Mouse (Mus musculus): Measurements from ENCODE around the gene Gm42906. TPM values are rescaled to one million over a fixed set of nuclear protein-coding genes. Genes with fewer than 3 reads are reported as not detected.

The Gm42906 gene
- total and polyA plus RNA-seq, 3 experiments = not detected

DNA sequence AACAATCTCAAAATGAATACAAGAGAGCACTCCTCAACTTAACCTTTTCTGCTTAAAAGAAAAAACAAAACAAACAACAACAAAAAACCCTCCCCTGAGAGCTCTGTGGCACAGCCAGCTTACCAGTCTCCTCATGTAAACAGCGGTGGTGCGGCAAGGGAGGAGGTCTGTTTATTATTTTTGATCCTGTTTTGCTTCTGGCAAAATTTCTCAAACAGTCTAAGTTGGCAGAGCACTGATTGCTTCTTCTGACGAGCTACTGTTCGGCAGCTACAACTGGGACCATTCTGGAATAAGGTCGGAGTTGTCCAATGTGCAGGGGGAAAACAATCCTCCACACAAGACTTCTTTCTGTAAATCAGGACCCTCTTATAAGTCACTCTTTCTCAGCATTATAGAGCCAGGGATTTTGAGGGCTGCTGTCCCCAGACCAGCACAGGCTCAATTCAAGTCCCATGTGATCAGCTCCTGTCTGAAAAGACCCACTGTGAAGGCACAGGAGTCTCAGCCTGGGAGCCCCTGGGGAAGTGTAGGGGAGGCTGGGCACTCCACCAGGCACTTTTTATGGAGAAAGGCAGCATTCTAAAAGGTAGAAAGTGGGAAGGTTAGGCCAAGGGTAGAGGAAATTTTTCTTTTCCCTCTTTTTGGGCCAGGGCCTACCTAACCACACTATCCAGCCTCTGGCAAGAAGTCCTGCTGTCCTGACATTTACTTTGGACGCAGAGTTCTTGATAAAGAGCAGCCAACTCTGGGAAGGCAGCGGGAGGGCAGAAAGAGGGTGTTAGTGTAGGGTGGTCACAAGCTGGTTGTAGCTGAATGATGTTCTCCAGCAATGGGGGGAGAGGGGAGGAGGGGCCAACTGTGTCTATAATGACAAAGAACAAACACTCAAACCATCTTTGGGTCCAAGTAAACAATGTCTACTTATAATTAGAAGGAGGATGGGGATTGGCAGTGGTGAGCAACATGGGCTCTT lies 253.2 kb downstream of the Gm42906 start:
- H3K9me3 ChIP-seq (replicated peaks; ENCODE audit: insufficient read depth, low read length) = no peaks in the 10 kb centered on the region
- H3K4me1 ChIP-seq (ENCODE audit: control insufficient read depth in 1 of 2, insufficient read depth in 2 of 2, low read length in 2 of 2) = no peaks in the 10 kb centered on the region
- DNase-seq (ENCODE audit: low read depth, low spot score) = no peak
- no peaks in the 10 kb centered on the region for H3K79me2 ChIP-seq (ENCODE audit: control insufficient read depth, insufficient read depth, low read length, poor library complexity)
- H3K27ac ChIP-seq (ENCODE audit: control insufficient read depth, low read depth, low read length) = no peak overlapping the region
- no peak overlapping the region for H3K9ac ChIP-seq (ENCODE audit: control insufficient read depth, low read depth, low read length, poor library complexity, severe bottlenecking)
- H3K27me3 ChIP-seq (ENCODE audit: control insufficient read depth in 1 of 2, insufficient read depth in 2 of 2, low read length in 2 of 2) = no peaks in the 10 kb centered on the region
- H3K36me3 ChIP-seq (ENCODE audit: control insufficient read depth in 1 of 2, insufficient read depth in 2 of 2, low read length in 2 of 2) = no peaks in the 10 kb centered on the region
- no peak overlapping the region for H3K4me3 ChIP-seq (ENCODE audit: control insufficient read depth in 1 of 2, insufficient read depth in 1 of 2, low read depth in 2 of 2, low read length in 2 of 2)
- TF ChIP-seq SIN3A (IDR thresholded peaks at IDR 0.05; ENCODE audit: low read length) (no peak), BHLHE40 (IDR thresholded peaks at IDR 0.05; ENCODE audit: borderline replicate concordance, low read depth, low read length) (no peak)

GRCm38 (mm10) chr5:151173774-151174173 lies 254.2 kb downstream of the Gm42906 start:
- no peak overlapping the region for H3K9ac ChIP-seq (ENCODE audit: control insufficient read depth, low read depth, low read length, poor library complexity, severe bottlenecking)

DNA sequence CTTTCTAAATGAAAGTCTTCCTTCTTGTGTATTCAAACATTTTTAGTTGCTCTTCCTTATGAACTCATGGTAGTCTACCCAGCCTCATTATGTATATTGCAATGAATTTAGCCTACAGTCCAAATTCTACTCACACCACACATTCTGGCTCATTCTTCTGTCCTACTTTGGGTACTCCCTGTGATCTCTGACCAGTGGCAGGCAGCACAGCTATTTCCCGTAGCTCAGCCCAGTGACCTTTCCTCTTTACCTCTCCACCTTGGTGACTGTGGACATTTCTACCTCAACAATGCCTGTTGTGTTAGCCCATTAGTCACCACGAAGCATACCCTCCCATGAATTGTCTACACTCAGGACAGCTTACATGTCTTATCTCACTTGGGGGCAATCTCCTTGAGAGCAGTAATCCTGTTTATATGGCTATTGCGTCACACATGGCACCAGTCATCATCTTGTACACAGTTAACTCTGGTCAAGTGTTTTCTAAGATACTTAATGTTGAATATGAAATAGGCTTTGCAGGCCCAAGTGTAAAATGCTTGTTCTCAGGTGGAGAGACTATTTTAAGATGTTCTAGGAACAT lies 257.7 kb downstream of the Gm42906 start:
- DNase-seq (ENCODE audit: low read depth, low spot score) = no peak
- Histone ChIP-seq H3K79me2 (ENCODE audit: control insufficient read depth, insufficient read depth, low read length, poor library complexity) (no peaks in the 10 kb centered on the region), H3K9me3 (replicated peaks; ENCODE audit: insufficient read depth, low read length) (no peaks in the 10 kb centered on the region), H3K36me3 (ENCODE audit: control insufficient read depth in 1 of 2, insufficient read depth in 2 of 2, low read length in 2 of 2) (no peaks in the 10 kb centered on the region), H3K9ac (ENCODE audit: control insufficient read depth, low read depth, low read length, poor library complexity, severe bottlenecking) (no peak overlapping the region), H3K4me3 (ENCODE audit: control insufficient read depth in 1 of 2, insufficient read depth in 1 of 2, low read depth in 2 of 2, low read length in 2 of 2) (no peak overlapping the region), H3K4me1 (ENCODE audit: control insufficient read depth in 1 of 2, insufficient read depth in 2 of 2, low read length in 2 of 2) (no peaks in the 10 kb centered on the region), H3K27ac (ENCODE audit: control insufficient read depth, low read depth, low read length) (no peak overlapping the region), H3K27me3 (ENCODE audit: control insufficient read depth in 1 of 2, insufficient read depth in 2 of 2, low read length in 2 of 2) (no peaks in the 10 kb centered on the region)
- TF ChIP-seq CHD1 (IDR thresholded peaks at IDR 0.05; ENCODE audit: low read depth, low read length) = no peak
- no peak for TF ChIP-seq POLR2A (IDR thresholded peaks at IDR 0.05; ENCODE audit: control insufficient read depth in 1 of 2, insufficient read depth in 1 of 2, low read depth in 1 of 2, low read length in 2 of 2, poor library complexity in 1 of 2)
- TF ChIP-seq ELF1 (IDR thresholded peaks at IDR 0.05; ENCODE audit: low read depth, low read length) = no peak
- no peak for TF ChIP-seq NRF1 (IDR thresholded peaks at IDR 0.05; ENCODE audit: insufficient read depth, low read depth, low read length, poor library complexity, severe bottlenecking)
- no peak for TF ChIP-seq GABPA (IDR thresholded peaks at IDR 0.05; ENCODE audit: low read depth, low read length)
- TF ChIP-seq TBP (IDR thresholded peaks at IDR 0.05; ENCODE audit: low read depth, low read length) = no peak
- no peak for TF ChIP-seq TCF12 (IDR thresholded peaks at IDR 0.05; ENCODE audit: low read depth, low read length)
- no peak for TF ChIP-seq MXI1 (IDR thresholded peaks at IDR 0.05; ENCODE audit: low read depth, low read length)
- no peak for TF ChIP-seq UBTF (IDR thresholded peaks at IDR 0.05; ENCODE audit: borderline replicate concordance, insufficient read depth, low read depth, low read length)

More at GRCm38 (mm10) chr5:151173774-151174173, 254.2 kb downstream of the Gm42906 start:
- Histone ChIP-seq H3K27me3 (ENCODE audit: control insufficient read depth in 1 of 2, insufficient read depth in 2 of 2, low read length in 2 of 2) (no peaks in the 10 kb centered on the region), H3K4me3 (ENCODE audit: control insufficient read depth in 1 of 2, insufficient read depth in 1 of 2, low read depth in 2 of 2, low read length in 2 of 2) (no peak overlapping the region), H3K36me3 (ENCODE audit: control insufficient read depth in 1 of 2, insufficient read depth in 2 of 2, low read length in 2 of 2) (no peaks in the 10 kb centered on the region), H3K79me2 (ENCODE audit: control insufficient read depth, insufficient read depth, low read length, poor library complexity) (no peaks in the 10 kb centered on the region), H3K27ac (ENCODE audit: control insufficient read depth, low read depth, low read length) (no peak overlapping the region), H3K4me1 (ENCODE audit: control insufficient read depth in 1 of 2, insufficient read depth in 2 of 2, low read length in 2 of 2) (no peaks in the 10 kb centered on the region), H3K9me3 (replicated peaks; ENCODE audit: insufficient read depth, low read length) (no peaks in the 10 kb centered on the region)
- no peak for DNase-seq (ENCODE audit: low read depth, low spot score)
- TF ChIP-seq KAT2A (conservative IDR thresholded peaks at IDR 0.05; ENCODE audit: low read depth, low read length) (no peak), RAD21 (IDR thresholded peaks at IDR 0.05; ENCODE audit: low read depth, low read length) (no peak), UBTF (IDR thresholded peaks at IDR 0.05; ENCODE audit: borderline replicate concordance, insufficient read depth, low read depth, low read length) (no peak), MYB (IDR thresholded peaks at IDR 0.05; ENCODE audit: low read depth, low read length) (no peak), MAZ (IDR thresholded peaks at IDR 0.05; ENCODE audit: low read depth, low read length) (no peak), ZKSCAN1 (IDR thresholded peaks at IDR 0.05; ENCODE audit: low read depth, low read length) (no peak), POLR2A (IDR thresholded peaks at IDR 0.05; ENCODE audit: control insufficient read depth in 1 of 2, insufficient read depth in 1 of 2, low read depth in 1 of 2, low read length in 2 of 2, poor library complexity in 1 of 2) (no peak), MAX (IDR thresholded peaks at IDR 0.05; ENCODE audit: low read length) (no peak)

Data from MEL (cell line).